Mouse (Mus musculus) embryonic facial prominence, embryonic 12.5 days (tissue): ENCODE measurements around the gene Hmga1. TPM values are rescaled to one million over a fixed set of nuclear protein-coding genes. Genes with fewer than 3 reads are reported as not detected.

Experiments used
- ATAC-seq: fragments of 200-750 bp; cut with Nextera tagmentation; 2 replicates; pipeline ENCODE4 v1.8.0; 2017; ENCODE audit not compliant: insufficient number of reproducible peaks, insufficient read depth, low FRiP score, low TSS enrichment
- H3K27ac ChIP-seq: fragments of 300-500 bp; sonication (generic); 2 replicates; pipeline ENCODE4 v1.5.1; 2016; ENCODE audit warnings: mild to moderate bottlenecking
- H3K27me3 ChIP-seq: fragments of 300-500 bp; sonication (generic); 2 replicates; pipeline ENCODE4 v1.6.1; 2016; ENCODE audit warnings: mild to moderate bottlenecking, moderate library complexity
- H3K36me3 ChIP-seq: fragments of 300-500 bp; sonication (generic); 2 replicates; pipeline ENCODE4 v1.6.1; 2016; ENCODE audit warnings: mild to moderate bottlenecking
- H3K4me1 ChIP-seq: fragments of 300-500 bp; sonication (generic); 2 replicates; pipeline ENCODE4 v1.6.1; 2016
- H3K4me2 ChIP-seq: fragments of 300-500 bp; sonication (generic); replicated peaks from 2 replicates; pipeline ENCODE4 v1.6.1; 2016; ENCODE audit warnings: mild to moderate bottlenecking, moderate library complexity
- H3K4me3 ChIP-seq: fragments of 300-500 bp; sonication (generic); 2 replicates; pipeline ENCODE4 v1.5.1; 2016; ENCODE audit warnings: mild to moderate bottlenecking
- H3K9ac ChIP-seq: fragments of 300-500 bp; sonication (generic); 2 replicates; pipeline ENCODE4 v1.6.1; 2016; ENCODE audit warnings: mild to moderate bottlenecking, moderate library complexity
- H3K9me3 ChIP-seq: fragments of 300-500 bp; sonication (generic); 2 replicates; pipeline ENCODE4 v1.6.1; 2016; ENCODE audit warnings: mild to moderate bottlenecking, moderate library complexity
- WGBS: fragments of 180-500 bp; shearing (Covaris S2); methylation state at CpG from one replicate; pipeline ENCODE4 v1.1.7; 2016; 5-methylcytosine and 5-hydroxymethylcytosine counted together
- polyA plus RNA-seq: library from polyadenylated mRNA; unstranded; fragments of >200 nt; fragmentation: Nextera tagmentation; extraction: Ambion mirVana; gene quantifications from 2 replicates; pipeline ENCODE4 v1.2.1, GENCODE M21; 2016

Hmga1 gene
- polyA plus RNA-seq, result 236 and 247 TPM in 2 replicates

- Histone ChIP-seq H3K4me1 (peaks cover 35% of the 10 kb centered on the region), H3K4me3 (peak within 1 kb of the TSS; percentile 88), H3K9me3 (no peaks in the 10 kb centered on the region), H3K4me2 (peak within 1 kb of the TSS; percentile 81), H3K36me3 (peaks cover 7% of the 10 kb centered on the region; the same call in 1 of the 2 replicates), H3K27me3 (no peaks in the 10 kb centered on the region), H3K27ac (peak within 1 kb of the TSS; percentile 98), H3K9ac (peak within 1 kb of the TSS; percentile 93)
- peak; percentile 67 for ATAC-seq
- WGBS, result under 1% methylated on average over 77 of the region's 79 CpGs
Measured at GRCm38 (mm10) chr17:27556315-27557011, at the start of gene Hmga1. TSS of gene Hmga1 (plus strand) at chr17:27556497.

- no peak for ATAC-seq
- H3K9ac ChIP-seq, result no peak overlapping the region
Measured at GRCm38 (mm10) chr17:27506871-27507590, 49.3 kb upstream of the Hmga1 start.

GRCm38 (mm10) chr17:27507591-27507945, 48.7 kb upstream of the Hmga1 start:
- WGBS, result 82% methylated on average over 7 of the region's 7 CpGs
- Histone ChIP-seq H3K36me3 (no peaks in the 10 kb centered on the region), H3K9ac (no peak overlapping the region), H3K4me3 (no peak overlapping the region), H3K4me1 (peaks cover 34% of the 10 kb centered on the region), H3K4me2 (no peak overlapping the region), H3K9me3 (no peaks in the 10 kb centered on the region), H3K27me3 (peaks cover 47% of the 10 kb centered on the region), H3K27ac (no peak overlapping the region)
- no peak for ATAC-seq

More at GRCm38 (mm10) chr17:27506871-27507590, 49.3 kb upstream of the Hmga1 start:
- no peak overlapping the region for H3K4me3 ChIP-seq
- peaks cover 46% of the 10 kb centered on the region for H3K27me3 ChIP-seq
- H3K9me3 ChIP-seq, result no peaks in the 10 kb centered on the region
- WGBS, result 81% methylated on average over 7 of the region's 7 CpGs
- H3K4me1 ChIP-seq, result peaks cover 34% of the 10 kb centered on the region
- no peaks in the 10 kb centered on the region for H3K36me3 ChIP-seq
- no peak overlapping the region for H3K27ac ChIP-seq
- no peak overlapping the region for H3K4me2 ChIP-seq

GRCm38 (mm10) chr17:27508002-27508401, 48.3 kb upstream of the Hmga1 start:
- H3K4me2 ChIP-seq, result no peak overlapping the region
- H3K36me3 ChIP-seq, result no peaks in the 10 kb centered on the region
- H3K4me3 ChIP-seq, result no peak overlapping the region
- peaks cover 34% of the 10 kb centered on the region for H3K4me1 ChIP-seq
- ATAC-seq, result no peak
- 67% methylated on average over 12 of the region's 12 CpGs for WGBS
- peaks cover 47% of the 10 kb centered on the region for H3K27me3 ChIP-seq
- H3K9me3 ChIP-seq, result no peaks in the 10 kb centered on the region
- H3K27ac ChIP-seq, result no peak overlapping the region
- no peak overlapping the region for H3K9ac ChIP-seq

- Histone ChIP-seq H3K27ac (no peak overlapping the region), H3K9me3 (no peaks in the 10 kb centered on the region), H3K36me3 (no peaks in the 10 kb centered on the region), H3K9ac (no peak overlapping the region), H3K4me3 (no peak overlapping the region), H3K4me1 (peaks cover 37% of the 10 kb centered on the region), H3K27me3 (peaks cover 51% of the 10 kb centered on the region), H3K4me2 (no peak overlapping the region)
- ATAC-seq, result no peak
- WGBS, result 57% methylated on average over 5 of the region's 5 CpGs
Measured at GRCm38 (mm10) chr17:27508513-27508912, 47.8 kb upstream of the Hmga1 start.

GRCm38 (mm10) chr17:27509056-27509455, 47.2 kb upstream of the Hmga1 start:
- Histone ChIP-seq H3K27ac (no peak overlapping the region), H3K4me1 (peaks cover 39% of the 10 kb centered on the region), H3K4me2 (no peak overlapping the region), H3K9me3 (no peaks in the 10 kb centered on the region), H3K27me3 (peaks cover 56% of the 10 kb centered on the region), H3K9ac (no peak overlapping the region), H3K4me3 (no peak overlapping the region), H3K36me3 (no peaks in the 10 kb centered on the region)
- ATAC-seq, result no peak
- WGBS, result 76% methylated on average over 5 of the region's 5 CpGs

GRCm38 (mm10) chr17:27510258-27511124, 45.8 kb upstream of the Hmga1 start:
- no peak overlapping the region for H3K27ac ChIP-seq
- H3K36me3 ChIP-seq, result no peaks in the 10 kb centered on the region
- H3K4me1 ChIP-seq, result peaks cover 28% of the 10 kb centered on the region
- H3K9me3 ChIP-seq, result no peaks in the 10 kb centered on the region
- WGBS, result 53% methylated on average over 9 of the region's 9 CpGs
- no peak overlapping the region for H3K4me2 ChIP-seq
- H3K9ac ChIP-seq, result no peak overlapping the region
- ATAC-seq, result no peak
- no peak overlapping the region for H3K4me3 ChIP-seq
- H3K27me3 ChIP-seq, result peaks cover 70% of the 10 kb centered on the region

GRCm38 (mm10) chr17:27511125-27511735, 45.1 kb upstream of the Hmga1 start:
- Histone ChIP-seq H3K9me3 (no peaks in the 10 kb centered on the region), H3K4me2 (peak overlapping the region; percentile 100; the same call in 1 of the 2 replicates), H3K4me1 (peaks cover 22% of the 10 kb centered on the region), H3K9ac (no peak overlapping the region), H3K36me3 (no peaks in the 10 kb centered on the region), H3K27me3 (peaks cover 76% of the 10 kb centered on the region), H3K27ac (no peak overlapping the region), H3K4me3 (no peak overlapping the region)
- 89% methylated on average over 7 of the region's 7 CpGs for WGBS
- ATAC-seq, result no peak

GRCm38 (mm10) chr17:27511865-27512618, 44.3 kb upstream of the Hmga1 start:
- Histone ChIP-seq H3K36me3 (no peaks in the 10 kb centered on the region), H3K4me1 (peaks cover 17% of the 10 kb centered on the region), H3K4me2 (peak overlapping the region; percentile 100), H3K9ac (peak overlapping the region; percentile 65), H3K27me3 (peaks cover 78% of the 10 kb centered on the region), H3K9me3 (no peaks in the 10 kb centered on the region), H3K4me3 (peak overlapping the region; percentile 56), H3K27ac (no peak overlapping the region)
- peak; percentile 12; the same call in 1 of the 2 replicates for ATAC-seq
- WGBS, result under 1% methylated on average over 64 of the region's 64 CpGs

- Histone ChIP-seq H3K27ac (no peak overlapping the region), H3K9ac (peak overlapping the region; percentile 65), H3K4me3 (peak overlapping the region; percentile 56), H3K4me2 (peak overlapping the region; percentile 100), H3K36me3 (no peaks in the 10 kb centered on the region), H3K4me1 (peaks cover 17% of the 10 kb centered on the region), H3K9me3 (no peaks in the 10 kb centered on the region), H3K27me3 (peaks cover 84% of the 10 kb centered on the region)
- no peak for ATAC-seq
- WGBS, result under 1% methylated on average over 68 of the region's 78 CpGs
Measured at GRCm38 (mm10) chr17:27512619-27513161, 43.6 kb upstream of the Hmga1 start.
